Mouse (Mus musculus): ENCODE results near the gene Slc44a2. TPM values are rescaled to one million over a fixed set of nuclear protein-coding genes. Genes with fewer than 3 reads are reported as not detected.
"Not testable (repeated sequence)": the region's sequence is repeated elsewhere in the genome, so short reads cannot be mapped to it uniquely, and the experiment has no call there.

The Slc44a2 gene
- polyA plus RNA-seq, 1 experiment from 2014 or later: 65.5 TPM

DNA sequence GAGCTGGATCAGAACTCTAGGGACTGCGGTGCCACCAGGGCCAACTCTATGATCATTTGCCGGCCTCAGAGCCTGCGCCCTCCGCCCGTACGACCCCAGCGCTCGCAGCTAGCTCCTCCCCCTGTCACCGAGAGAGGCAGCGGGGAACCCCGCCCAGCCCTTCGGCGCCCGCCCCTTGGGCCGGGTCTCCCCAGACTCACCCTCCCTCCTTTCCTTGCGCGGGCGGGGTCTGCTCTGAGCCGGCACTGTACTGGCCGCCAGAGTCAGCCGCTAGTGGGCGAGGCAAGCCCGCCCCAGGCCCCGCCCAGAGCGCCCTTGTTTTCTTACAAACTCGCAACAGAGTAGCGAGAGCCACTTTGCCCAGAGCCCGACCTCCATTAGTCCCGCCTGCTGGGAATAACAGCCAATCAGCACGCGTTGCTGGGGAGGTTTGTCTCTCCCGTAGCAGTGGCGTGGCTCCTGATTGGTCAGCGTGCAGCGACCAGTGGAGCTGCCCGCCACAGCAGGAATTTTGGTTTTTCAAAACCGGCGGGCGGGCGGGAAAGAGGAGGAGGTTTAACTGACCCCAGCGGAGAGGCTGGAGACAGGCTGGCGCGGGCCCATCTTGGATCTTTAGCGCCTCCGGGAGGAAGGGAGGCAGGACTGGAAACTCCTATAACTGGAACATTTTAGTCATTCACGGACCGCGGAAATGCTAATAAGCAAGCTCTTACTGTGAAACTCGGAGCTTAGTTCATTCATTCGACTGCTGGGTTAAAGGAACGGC lies 29.3 kb upstream of the Slc44a2 start, which contains the start of gene Cdkn2d:
Gene Cdkn2d, minus strand, starts transcription at position 386 of the 766 bp plus-strand sequence.
- Histone ChIP-seq H3K27ac (ENCODE audit: low read length) (peak within 1 kb of the TSS; percentile 70), H3K27me3 (ENCODE audit: control insufficient read depth, insufficient read depth, low read depth, low read length) (no peaks in the 10 kb centered on the region), H3K4me3 (ENCODE audit: low read depth, low read length) (peak within 1 kb of the TSS; percentile 78), H3K4me1 (ENCODE audit: control insufficient read depth, insufficient read depth, low read length) (peaks cover 28% of the 10 kb centered on the region), H3K9ac (ENCODE audit: low read depth, low read length) (peak within 1 kb of the TSS; percentile 84), H3K4me2 (ENCODE audit: low read length) (peak within 1 kb of the TSS; percentile 72), H3K9me3 (replicated peaks; ENCODE audit: control insufficient read depth, low read length, poor library complexity, severe bottlenecking) (no peaks in the 10 kb centered on the region), H3K36me3 (ENCODE audit: control insufficient read depth, insufficient read depth, low read length) (no peaks in the 10 kb centered on the region)
- WGBS: under 1% methylated on average over 46 of the region's 51 CpGs
- ATAC-seq: peak; percentile 95

DNA sequence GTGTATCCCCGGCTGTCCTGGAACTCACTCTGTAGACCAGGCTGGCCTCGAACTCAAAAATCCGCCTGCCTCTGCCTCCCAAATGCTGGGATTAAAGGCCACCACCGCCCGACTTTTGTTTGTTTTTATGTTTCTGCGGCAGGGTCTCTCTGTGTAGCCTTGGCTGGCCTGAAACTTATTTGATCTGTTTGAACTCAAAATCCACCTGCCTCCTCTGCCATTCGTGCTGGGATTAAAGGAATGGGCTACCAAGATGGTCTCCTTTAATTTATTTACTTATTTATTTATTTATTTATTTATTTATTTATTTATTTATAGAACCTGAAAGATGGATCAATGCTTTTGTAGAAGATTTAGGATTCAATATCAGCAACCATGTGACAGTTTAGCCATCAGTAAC lies 28.6 kb upstream of the Slc44a2 start:
- not testable (repeated sequence) for H3K27me3 ChIP-seq (ENCODE audit: control insufficient read depth, insufficient read depth, low read depth, low read length); H3K36me3 ChIP-seq (ENCODE audit: control insufficient read depth, insufficient read depth, low read length); ATAC-seq; H3K27ac ChIP-seq (ENCODE audit: low read length); H3K9me3 ChIP-seq (replicated peaks; ENCODE audit: control insufficient read depth, low read length, poor library complexity, severe bottlenecking); H3K9ac ChIP-seq (ENCODE audit: low read depth, low read length)
- H3K4me3 ChIP-seq (ENCODE audit: low read depth, low read length): peak overlapping the region; percentile 78
- 16% methylated on average over 7 of the region's 7 CpGs for WGBS
- peak overlapping the region; percentile 72 for H3K4me2 ChIP-seq (ENCODE audit: low read length)
- H3K4me1 ChIP-seq (ENCODE audit: control insufficient read depth, insufficient read depth, low read length): peaks cover 21% of the 10 kb centered on the region

DNA sequence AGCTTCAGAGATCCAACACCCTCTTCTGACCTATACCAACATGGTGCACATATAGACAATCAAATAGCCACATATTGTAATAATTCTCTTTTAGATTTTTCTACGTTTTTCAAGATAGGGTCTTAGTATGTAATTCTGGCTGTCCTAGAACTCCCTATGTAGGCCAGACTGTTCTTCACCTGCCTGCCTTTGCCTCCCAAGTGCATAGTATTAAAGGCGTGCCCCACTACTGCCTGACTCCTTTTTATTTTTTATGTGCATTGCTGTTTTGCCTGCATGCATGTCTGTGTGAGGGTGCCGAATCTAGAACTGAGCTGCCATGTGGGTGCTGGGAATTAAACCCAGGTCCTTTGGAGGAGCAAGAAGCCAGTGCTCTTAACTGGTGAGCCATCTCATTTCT lies 28.2 kb upstream of the Slc44a2 start:
- Histone ChIP-seq H3K9ac (ENCODE audit: low read depth, low read length) (no peak overlapping the region), H3K27me3 (ENCODE audit: control insufficient read depth, insufficient read depth, low read depth, low read length) (no peaks in the 10 kb centered on the region), H3K9me3 (replicated peaks; ENCODE audit: control insufficient read depth, low read length, poor library complexity, severe bottlenecking) (no peaks in the 10 kb centered on the region), H3K4me1 (ENCODE audit: control insufficient read depth, insufficient read depth, low read length) (peaks cover 17% of the 10 kb centered on the region), H3K4me3 (ENCODE audit: low read depth, low read length) (no peak overlapping the region), H3K4me2 (ENCODE audit: low read length) (no peak overlapping the region), H3K27ac (ENCODE audit: low read length) (no peak overlapping the region), H3K36me3 (ENCODE audit: control insufficient read depth, insufficient read depth, low read length) (no peaks in the 10 kb centered on the region)
- 94% methylated on average over 3 of the region's 3 CpGs for WGBS
- no peak for ATAC-seq

DNA sequence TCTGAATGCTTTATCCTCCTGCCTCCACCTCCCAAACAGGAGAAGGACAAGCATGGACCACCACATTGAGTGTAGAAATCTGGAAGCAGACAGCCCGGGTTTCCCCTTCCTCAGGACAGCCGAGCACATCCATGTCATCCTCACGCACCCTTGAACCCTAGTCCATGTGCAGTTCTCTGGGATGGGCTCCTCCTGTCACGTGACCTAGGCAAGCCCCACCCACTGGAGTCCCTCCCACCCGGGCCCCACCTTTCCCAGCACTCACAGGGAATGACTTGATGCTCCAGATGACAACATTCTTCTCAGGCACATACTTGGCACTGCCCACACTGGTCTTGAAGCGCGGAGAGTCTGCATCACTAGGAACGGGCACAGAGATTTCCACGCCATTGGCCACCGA lies 21.5 kb upstream of the Slc44a2 start:
- 84% methylated on average over 10 of the region's 10 CpGs for WGBS

DNA sequence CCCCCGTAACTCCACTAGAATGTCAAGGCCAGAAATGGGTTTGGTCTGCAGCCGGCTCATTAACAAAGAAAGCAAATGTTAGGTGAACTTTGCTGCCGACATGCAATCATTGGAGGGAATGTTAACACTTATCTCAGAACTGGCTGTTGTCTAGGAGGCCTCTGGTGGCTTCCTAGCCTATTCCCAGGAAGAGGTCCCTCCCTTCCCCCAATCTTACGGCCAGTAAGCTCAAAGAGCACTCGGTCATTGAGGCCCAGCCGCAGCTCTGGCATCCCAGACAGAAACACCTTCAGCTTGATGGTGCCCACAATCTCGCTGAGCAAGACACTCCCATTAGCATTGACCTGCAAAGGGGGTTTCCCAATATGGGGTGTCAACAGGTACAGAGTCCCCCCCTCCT lies 15.4 kb upstream of the Slc44a2 start:
- 89% methylated on average over 7 of the region's 7 CpGs for WGBS
- Histone ChIP-seq H3K9me3 (replicated peaks; ENCODE audit: control insufficient read depth, low read length, poor library complexity, severe bottlenecking) (0 out of 2 replicates have a peak, but pooled peaks cover 2% of the 10 kb centered on the region), H3K36me3 (ENCODE audit: control insufficient read depth, insufficient read depth, low read length) (no peaks in the 10 kb centered on the region), H3K9ac (ENCODE audit: low read depth, low read length) (no peak overlapping the region), H3K4me2 (ENCODE audit: low read length) (no peak overlapping the region), H3K27ac (ENCODE audit: low read length) (no peak overlapping the region), H3K4me3 (ENCODE audit: low read depth, low read length) (no peak overlapping the region), H3K4me1 (ENCODE audit: control insufficient read depth, insufficient read depth, low read length) (no peaks in the 10 kb centered on the region), H3K27me3 (ENCODE audit: control insufficient read depth, insufficient read depth, low read depth, low read length) (no peaks in the 10 kb centered on the region)
- ATAC-seq: no peak

More for the DNA sequence above, 21.5 kb upstream of the Slc44a2 start:
- H3K4me3 ChIP-seq (ENCODE audit: low read depth, low read length): no peak overlapping the region
- H3K27me3 ChIP-seq (ENCODE audit: control insufficient read depth, insufficient read depth, low read depth, low read length): no peaks in the 10 kb centered on the region
- no peaks in the 10 kb centered on the region for H3K4me1 ChIP-seq (ENCODE audit: control insufficient read depth, insufficient read depth, low read length)
- H3K4me2 ChIP-seq (ENCODE audit: low read length): no peak overlapping the region
- H3K36me3 ChIP-seq (ENCODE audit: control insufficient read depth, insufficient read depth, low read length): no peaks in the 10 kb centered on the region
- no peak for ATAC-seq
- H3K9ac ChIP-seq (ENCODE audit: low read depth, low read length): no peak overlapping the region
- H3K27ac ChIP-seq (ENCODE audit: low read length): no peak overlapping the region
- H3K9me3 ChIP-seq (replicated peaks; ENCODE audit: control insufficient read depth, low read length, poor library complexity, severe bottlenecking): 0 out of 2 replicates have a peak, but pooled peaks cover 2% of the 10 kb centered on the region

DNA sequence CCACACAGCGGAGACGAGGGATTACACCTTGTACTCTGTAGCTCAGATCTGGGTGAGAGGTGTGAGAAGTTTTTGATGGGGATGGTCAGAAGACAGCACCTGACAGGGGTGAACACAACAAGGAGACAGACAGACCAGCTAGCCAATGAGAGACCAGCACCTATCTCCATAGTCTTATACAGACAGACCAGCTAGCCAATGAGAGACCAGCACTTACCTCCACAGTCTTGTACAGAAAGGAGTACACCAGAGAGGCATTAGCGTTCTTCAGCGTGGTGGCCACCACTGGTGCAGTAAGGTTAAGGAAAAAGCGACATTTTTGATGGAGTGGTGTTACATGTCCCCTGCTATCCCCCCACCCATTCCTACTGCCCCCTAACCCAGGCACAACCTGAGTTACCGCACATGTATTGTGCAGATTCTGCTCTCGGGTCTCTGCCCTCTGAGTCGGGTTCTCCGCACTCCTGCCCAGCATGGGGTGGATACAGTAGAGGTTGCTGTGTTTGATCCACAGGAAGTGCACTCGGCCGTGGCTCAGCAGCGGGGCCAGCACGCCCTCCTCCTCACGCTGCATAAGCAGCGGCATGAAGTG lies 11.3 kb upstream of the Slc44a2 start:
- 70% methylated on average over 15 of the region's 15 CpGs for WGBS
- Histone ChIP-seq H3K27ac (ENCODE audit: low read length) (no peak overlapping the region), H3K4me3 (ENCODE audit: low read depth, low read length) (no peak overlapping the region), H3K9ac (ENCODE audit: low read depth, low read length) (no peak overlapping the region), H3K4me1 (ENCODE audit: control insufficient read depth, insufficient read depth, low read length) (no peaks in the 10 kb centered on the region), H3K27me3 (ENCODE audit: control insufficient read depth, insufficient read depth, low read depth, low read length) (peaks cover 14% of the 10 kb centered on the region), H3K36me3 (ENCODE audit: control insufficient read depth, insufficient read depth, low read length) (no peaks in the 10 kb centered on the region), H3K9me3 (replicated peaks; ENCODE audit: control insufficient read depth, low read length, poor library complexity, severe bottlenecking) (no peaks in the 10 kb centered on the region), H3K4me2 (ENCODE audit: low read length) (no peak overlapping the region)
- no peak for ATAC-seq

DNA sequence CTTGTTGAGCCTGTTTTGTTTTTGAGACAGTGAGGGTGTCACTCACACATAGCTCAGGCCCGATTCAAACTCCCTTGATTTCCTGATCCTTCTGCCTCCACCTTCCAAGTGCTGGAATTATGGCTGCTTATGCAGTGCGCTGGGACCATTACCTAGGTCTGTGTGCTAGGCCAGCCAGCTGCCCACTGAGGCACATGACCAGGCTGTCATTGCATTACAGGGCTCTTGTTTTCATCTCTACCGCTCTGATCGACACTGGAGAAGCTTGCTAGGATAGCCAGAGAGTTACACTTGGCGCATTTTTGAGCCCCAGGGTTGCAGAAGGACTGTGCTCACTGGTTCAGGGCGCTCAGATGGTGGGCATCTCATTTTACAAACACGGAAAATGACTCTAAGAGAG lies 8.8 kb upstream of the Slc44a2 start:
- Histone ChIP-seq H3K27ac (ENCODE audit: low read length) (no peak overlapping the region), H3K36me3 (ENCODE audit: control insufficient read depth, insufficient read depth, low read length) (no peaks in the 10 kb centered on the region)

DNA sequence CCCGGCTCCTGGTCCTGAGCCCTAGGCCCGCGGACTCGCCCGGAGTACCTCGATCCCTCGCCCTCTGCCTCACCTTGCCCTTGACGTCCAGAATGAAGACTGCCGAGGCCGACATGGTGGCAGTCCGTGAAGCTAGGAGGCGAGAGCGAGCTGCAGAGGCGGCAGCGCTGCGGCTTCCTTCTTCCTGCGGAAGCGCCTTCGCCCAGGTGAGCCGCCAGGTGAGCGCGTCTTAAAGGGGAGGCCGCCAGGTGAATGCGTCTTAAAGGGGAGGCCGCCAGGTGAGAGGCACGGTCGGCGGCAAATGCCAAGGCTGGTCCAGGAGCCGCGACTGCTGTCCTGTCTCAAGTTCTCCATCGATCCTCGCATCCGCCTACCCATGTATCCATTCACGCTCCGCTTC lies 8.4 kb upstream of the Slc44a2 start, which contains the start of gene Ap1m2:
Gene Ap1m2, minus strand, starts transcription at position 204 of the 400 bp plus-strand sequence.
- Histone ChIP-seq H3K4me2 (ENCODE audit: low read length) (peak within 1 kb of the TSS; percentile 47), H3K9me3 (replicated peaks; ENCODE audit: control insufficient read depth, low read length, poor library complexity, severe bottlenecking) (no peaks in the 10 kb centered on the region), H3K9ac (ENCODE audit: low read depth, low read length) (peak within 1 kb of the TSS; percentile 43; the same call in 1 of the 2 replicates), H3K36me3 (ENCODE audit: control insufficient read depth, insufficient read depth, low read length) (no peaks in the 10 kb centered on the region), H3K4me3 (ENCODE audit: low read depth, low read length) (peak within 1 kb of the TSS; percentile 31), H3K4me1 (ENCODE audit: control insufficient read depth, insufficient read depth, low read length) (no peaks in the 10 kb centered on the region), H3K27me3 (ENCODE audit: control insufficient read depth, insufficient read depth, low read depth, low read length) (peaks cover 14% of the 10 kb centered on the region), H3K27ac (ENCODE audit: low read length) (no peak within 1 kb of the TSS)
- ATAC-seq: no peak
- WGBS: 12% methylated on average over 34 of the region's 35 CpGs

More for the DNA sequence above, 8.8 kb upstream of the Slc44a2 start:
- Histone ChIP-seq H3K27me3 (ENCODE audit: control insufficient read depth, insufficient read depth, low read depth, low read length) (peaks cover 14% of the 10 kb centered on the region), H3K4me2 (ENCODE audit: low read length) (peak overlapping the region; percentile 47), H3K9me3 (replicated peaks; ENCODE audit: control insufficient read depth, low read length, poor library complexity, severe bottlenecking) (no peaks in the 10 kb centered on the region), H3K4me1 (ENCODE audit: control insufficient read depth, insufficient read depth, low read length) (no peaks in the 10 kb centered on the region), H3K4me3 (ENCODE audit: low read depth, low read length) (peak overlapping the region; percentile 31), H3K9ac (ENCODE audit: low read depth, low read length) (peak overlapping the region; percentile 43; the same call in 1 of the 2 replicates)
- ATAC-seq: no peak
- 34% methylated on average over 7 of the region's 7 CpGs for WGBS

DNA sequence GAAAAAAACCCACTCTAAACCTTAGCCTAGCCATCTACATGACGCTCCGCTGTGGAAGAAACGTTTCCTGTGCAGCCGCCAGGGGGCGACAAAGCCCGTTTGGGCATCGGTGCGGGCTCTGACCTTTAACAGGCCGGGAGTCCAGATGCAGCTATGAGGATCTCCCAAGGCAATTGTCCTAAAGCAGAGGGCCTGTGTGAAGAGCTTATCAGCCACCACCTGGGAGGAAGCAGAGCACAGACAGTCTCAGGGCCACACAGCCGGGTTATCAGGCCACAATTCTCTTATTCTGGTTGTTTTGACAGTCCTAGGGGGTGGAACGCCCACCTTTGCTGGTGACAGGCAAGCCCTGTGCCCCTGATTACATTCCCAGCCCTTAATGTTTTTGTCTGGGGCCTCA lies 7.1 kb upstream of the Slc44a2 start:
- Histone ChIP-seq H3K4me1 (ENCODE audit: control insufficient read depth, insufficient read depth, low read length) (no peaks in the 10 kb centered on the region), H3K4me3 (ENCODE audit: low read depth, low read length) (no peak overlapping the region), H3K36me3 (ENCODE audit: control insufficient read depth, insufficient read depth, low read length) (no peaks in the 10 kb centered on the region), H3K27me3 (ENCODE audit: control insufficient read depth, insufficient read depth, low read depth, low read length) (peaks cover 14% of the 10 kb centered on the region), H3K4me2 (ENCODE audit: low read length) (no peak overlapping the region), H3K9me3 (replicated peaks; ENCODE audit: control insufficient read depth, low read length, poor library complexity, severe bottlenecking) (no peaks in the 10 kb centered on the region), H3K27ac (ENCODE audit: low read length) (no peak overlapping the region), H3K9ac (ENCODE audit: low read depth, low read length) (no peak overlapping the region)
- ATAC-seq: 0 out of 2 replicates have a peak, but pooled peaks have one; percentile 61
- 8% methylated on average over 11 of the region's 11 CpGs for WGBS
